Mouse (Mus musculus) retina, postnatal 7 days (tissue): ENCODE measurements around the gene Smim6.

ENCODE experiments used
- DNase-seq: peaks from one replicate; pipeline ENCODE4 v3.0.0-alpha.2; 2012; ENCODE audit warnings: low read depth, low spot score

Gene Smim6

GRCm38 (mm10) chr11:115911632-115912376 is at the start of gene Smim6:
Gene Smim6, plus strand, starts transcription at chr11:115912017.
- DNase-seq = no peak

- DNase-seq = no peak
Measured at GRCm38 (mm10) chr11:115863895-115864294, 47.9 kb upstream of the Smim6 start.

- no peak for DNase-seq
Measured at GRCm38 (mm10) chr11:115869393-115869792, 42.4 kb upstream of the Smim6 start.

- no peak for DNase-seq
Measured at GRCm38 (mm10) chr11:115872437-115872836, 39.4 kb upstream of the Smim6 start.

- DNase-seq = no peak
Measured at GRCm38 (mm10) chr11:115875935-115876334, 35.9 kb upstream of the Smim6 start.

GRCm38 (mm10) chr11:115876438-115876837 is 35.4 kb upstream of the Smim6 start:
- no peak for DNase-seq

GRCm38 (mm10) chr11:115877174-115877755 is 34.6 kb upstream of the Smim6 start:
- DNase-seq = no peak

GRCm38 (mm10) chr11:115878071-115878470 is 33.7 kb upstream of the Smim6 start:
- no peak for DNase-seq

- DNase-seq = no peak
Measured at GRCm38 (mm10) chr11:115881002-115881401, 30.8 kb upstream of the Smim6 start.

GRCm38 (mm10) chr11:115883251-115883650 is 28.6 kb upstream of the Smim6 start:
- DNase-seq = no peak

- DNase-seq = no peak
Measured at GRCm38 (mm10) chr11:115884361-115884760, 27.5 kb upstream of the Smim6 start.

GRCm38 (mm10) chr11:115885281-115885680 is 26.5 kb upstream of the Smim6 start:
- no peak for DNase-seq

GRCm38 (mm10) chr11:115886446-115886845 is 25.4 kb upstream of the Smim6 start:
- DNase-seq = no peak

GRCm38 (mm10) chr11:115888020-115888419 is 23.8 kb upstream of the Smim6 start:
- no peak for DNase-seq

- DNase-seq = no peak
Measured at GRCm38 (mm10) chr11:115889159-115889558, 22.7 kb upstream of the Smim6 start.

- no peak for DNase-seq
Measured at GRCm38 (mm10) chr11:115892213-115892612, 19.6 kb upstream of the Smim6 start.

GRCm38 (mm10) chr11:115893071-115893470 is 18.7 kb upstream of the Smim6 start:
- DNase-seq = no peak

GRCm38 (mm10) chr11:115894755-115895520 is 16.9 kb upstream of the Smim6 start:
- peak; percentile 55 for DNase-seq

GRCm38 (mm10) chr11:115898446-115898845 is 13.4 kb upstream of the Smim6 start:
- DNase-seq = no peak

- no peak for DNase-seq
Measured at GRCm38 (mm10) chr11:115898886-115899285, 12.9 kb upstream of the Smim6 start.

GRCm38 (mm10) chr11:115899486-115900266 is 12.1 kb upstream of the Smim6 start, which contains the start of gene Smim5:
Gene Smim5, plus strand, starts transcription at chr11:115899966.
- DNase-seq = no peak
